Mouse (Mus musculus) adrenal gland, postnatal 14 days (tissue): Measurements from ENCODE around the gene Mxra8. TPM values are rescaled to one million over a fixed set of nuclear protein-coding genes. Genes with fewer than 3 reads are reported as not detected.

Source experiments
- DNase-seq: peaks from one replicate; pipeline ENCODE4 v3.0.0; 2021; ENCODE audit warnings: mixed read lengths
- total RNA-seq: library from RNA; stranded (reverse); gene quantifications from 2 replicates; pipeline ENCODE4 v1.2.3, GENCODE M21; 2021

Mxra8 gene
- total RNA-seq, 1 experiment from 2014 or later: 40.6 TPM

GRCm38 (mm10) chr4:155837404-155838010, 2.0 kb upstream of the Mxra8 start:
- DNase-seq: no peak

- peak; percentile 21 for DNase-seq
Measured at GRCm38 (mm10) chr4:155838187-155839153, 1.0 kb upstream of the Mxra8 start.

- DNase-seq: no peak
Measured at GRCm38 (mm10) chr4:155840076-155841002, 859 bp downstream of the Mxra8 start.

- DNase-seq: peak; percentile 86
Measured at GRCm38 (mm10) chr4:155841003-155841454, 1.5 kb downstream of the Mxra8 start.

GRCm38 (mm10) chr4:155841651-155842270, 2.3 kb downstream of the Mxra8 start:
- no peak for DNase-seq

- no peak for DNase-seq
Measured at GRCm38 (mm10) chr4:155843231-155843630, 3.8 kb downstream of the Mxra8 start.

GRCm38 (mm10) chr4:155846871-155847578, 7.5 kb downstream of the Mxra8 start, which contains the start of gene Dvl1:
Gene Dvl1, plus strand, starts transcription at chr4:155847402.
- DNase-seq: peak; percentile 98

- peak; percentile 49 for DNase-seq
Measured at GRCm38 (mm10) chr4:155847591-155848352, 8.3 kb downstream of the Mxra8 start.

GRCm38 (mm10) chr4:155848434-155849095, 9.1 kb downstream of the Mxra8 start:
- DNase-seq: peak; percentile 20

GRCm38 (mm10) chr4:155849391-155849790, 9.9 kb downstream of the Mxra8 start:
- DNase-seq: no peak

- DNase-seq: no peak
Measured at GRCm38 (mm10) chr4:155849792-155850451, 10.4 kb downstream of the Mxra8 start.

- DNase-seq: peak; percentile 50
Measured at GRCm38 (mm10) chr4:155851368-155851767, 11.9 kb downstream of the Mxra8 start.

GRCm38 (mm10) chr4:155851951-155852411, 12.5 kb downstream of the Mxra8 start:
- DNase-seq: no peak

GRCm38 (mm10) chr4:155853421-155853820, 13.9 kb downstream of the Mxra8 start:
- no peak for DNase-seq

- DNase-seq: no peak
Measured at GRCm38 (mm10) chr4:155854991-155855390, 15.5 kb downstream of the Mxra8 start.

GRCm38 (mm10) chr4:155856071-155856470, 16.6 kb downstream of the Mxra8 start:
- DNase-seq: no peak

- no peak for DNase-seq
Measured at GRCm38 (mm10) chr4:155856881-155857280, 17.4 kb downstream of the Mxra8 start.

GRCm38 (mm10) chr4:155859318-155859717, 19.8 kb downstream of the Mxra8 start:
- peak; percentile 82 for DNase-seq

GRCm38 (mm10) chr4:155861787-155862186, 22.3 kb downstream of the Mxra8 start:
- no peak for DNase-seq
